Mouse (Mus musculus) gastrocnemius, postnatal 10 days (tissue): Measurements from ENCODE around the gene Gm6904. TPM values are rescaled to one million over a fixed set of nuclear protein-coding genes. Genes with fewer than 3 reads are reported as not detected.

ENCODE experiments used
- total RNA-seq, 2 experiments: library from RNA; stranded (reverse); gene quantifications; 2 replicates each; pipeline ENCODE4 v1.2.3; 2021

The Gm6904 gene
- total RNA-seq, 2 experiments from 2014 or later, result not detected

Other genes with a start within 250 kb of the Gm6904 start
- not detected for gene 1700129C05Rik, start 117.3 kb downstream of the Gm6904 start, total RNA-seq
- gene Gm5142, start 81.5 kb downstream of the Gm6904 start, total RNA-seq, result not detected
- gene Rcbtb1, start 59.0 kb downstream of the Gm6904 start, total RNA-seq, result 10 to 100 TPM; 14.4 to 18.3 TPM
- not detected for gene Phf11a, start 37.3 kb upstream of the Gm6904 start, total RNA-seq
- gene Phf11b, start 81.1 kb upstream of the Gm6904 start, total RNA-seq, result under 1 TPM in 1 of 2 experiments, not detected in 1; 0.28 TPM
- gene Phf11d, start 105.3 kb upstream of the Gm6904 start, total RNA-seq, result 1 to 10 TPM; 1.6 to 2.2 TPM
- under 1 TPM; 0.42 to 0.52 TPM for gene Phf11c, start 135.2 kb upstream of the Gm6904 start, total RNA-seq
- 1 to 10 TPM; 5.5 to 6.8 TPM for gene Setdb2, start 180.7 kb upstream of the Gm6904 start, total RNA-seq
- gene Cab39l, start 180.8 kb upstream of the Gm6904 start, total RNA-seq, result 10 to 100 TPM; 14.0 to 16.6 TPM